Mouse (Mus musculus) embryonic facial prominence, embryonic 14.5 days (tissue): ENCODE results near the gene Ntrk3. TPM values are rescaled to one million over a fixed set of nuclear protein-coding genes. Genes with fewer than 3 reads are reported as not detected.

Experiments
- ATAC-seq: fragments of 200-750 bp; cut with Nextera tagmentation; 2 replicates; pipeline ENCODE4 v1.8.0; 2017; ENCODE audit warnings: low read depth, moderate number of reproducible peaks, moderate TSS enrichment
- DNase-seq: peaks from one replicate; pipeline ENCODE4 v3.0.0-alpha.2; 2015; ENCODE audit warnings: low spot score
- H3K27ac ChIP-seq: fragments of 300-500 bp; sonication (generic); replicated peaks from 2 replicates; pipeline ENCODE4 v1.5.1; 2014; ENCODE audit warnings: low read depth, mild to moderate bottlenecking, low read length, moderate library complexity
- H3K27me3 ChIP-seq: fragments of 300-500 bp; sonication (generic); replicated peaks from 2 replicates; pipeline ENCODE4 v1.6.1; 2014; ENCODE audit warnings: low read length; ENCODE audit not compliant: control insufficient read depth, insufficient read depth
- H3K36me3 ChIP-seq: fragments of 300-500 bp; sonication (generic); 2 replicates; pipeline ENCODE4 v1.6.1; 2014; ENCODE audit warnings: low read length, mixed read lengths; ENCODE audit not compliant: control insufficient read depth, insufficient read depth
- H3K4me1 ChIP-seq: fragments of 300-500 bp; sonication (generic); 2 replicates; pipeline ENCODE4 v1.6.1; 2014; ENCODE audit warnings: antibody characterized with exemption, low read length; ENCODE audit not compliant: control insufficient read depth, insufficient read depth
- H3K4me2 ChIP-seq: fragments of 300-500 bp; sonication (generic); 2 replicates; pipeline ENCODE4 v1.6.1; 2014; ENCODE audit warnings: low read depth, mild to moderate bottlenecking, low read length, moderate library complexity, mixed read lengths
- H3K4me3 ChIP-seq: fragments of 300-500 bp; sonication (generic); 2 replicates; pipeline ENCODE4 v1.5.1; 2014; ENCODE audit warnings: low read depth, mild to moderate bottlenecking, low read length
- H3K9ac ChIP-seq: fragments of 300-500 bp; sonication (generic); 2 replicates; pipeline ENCODE4 v1.6.1; 2014; ENCODE audit warnings: low read depth, mild to moderate bottlenecking, low read length, moderate library complexity, mixed read lengths
- H3K9me3 ChIP-seq: fragments of 300-500 bp; sonication (generic); 2 replicates; pipeline ENCODE4 v1.6.1; 2016; ENCODE audit warnings: low read length; ENCODE audit not compliant: control insufficient read depth
- WGBS: fragments of 180-500 bp; shearing (Covaris S2); extraction: QIAGEN DNeasy Blood & Tissue Kit; methylation state at CpG from one replicate; pipeline ENCODE4 v1.1.7; 2014; 5-methylcytosine and 5-hydroxymethylcytosine counted together
- polyA plus RNA-seq: library from polyadenylated mRNA; unstranded; fragments of >200 nt; fragmentation: Nextera tagmentation; extraction: Ambion mirVana; gene quantifications from 2 replicates; pipeline ENCODE4 v1.2.1, GENCODE M21; 2014

Gene Ntrk3
- polyA plus RNA-seq, 1 experiment from 2014 or later = 10.5 TPM

DNA sequence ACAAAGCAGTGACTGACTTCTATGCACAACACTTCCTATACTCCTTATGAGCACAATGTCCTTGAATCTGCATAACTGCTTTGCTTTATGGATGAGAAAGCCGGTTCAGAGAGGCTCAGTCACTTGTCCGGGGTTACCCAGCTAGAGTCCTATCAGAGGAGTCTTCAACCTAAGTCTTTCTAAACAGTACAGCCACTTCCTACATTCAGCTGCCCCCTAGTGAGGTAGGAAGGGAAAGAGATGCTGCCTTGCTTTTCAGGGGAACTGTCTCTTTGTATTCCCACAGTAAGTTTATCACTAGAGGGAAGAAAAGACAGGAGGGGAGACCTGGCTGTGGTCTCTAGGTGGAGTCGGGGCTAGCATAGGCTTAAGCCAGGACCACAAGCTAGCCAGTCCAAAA is 151.0 kb downstream of the Ntrk3 start:
- no peak overlapping the region for H3K4me3 ChIP-seq
- 22% methylated on average over 3 of the region's 3 CpGs for WGBS
- no peak for DNase-seq
- no peaks in the 10 kb centered on the region for H3K9me3 ChIP-seq
- no peak overlapping the region for H3K27ac ChIP-seq
- H3K36me3 ChIP-seq = no peaks in the 10 kb centered on the region
- H3K4me1 ChIP-seq = no peaks in the 10 kb centered on the region
- H3K9ac ChIP-seq = no peak overlapping the region
- peaks cover 50% of the 10 kb centered on the region for H3K27me3 ChIP-seq
- no peak overlapping the region for H3K4me2 ChIP-seq
- no peak for ATAC-seq

DNA sequence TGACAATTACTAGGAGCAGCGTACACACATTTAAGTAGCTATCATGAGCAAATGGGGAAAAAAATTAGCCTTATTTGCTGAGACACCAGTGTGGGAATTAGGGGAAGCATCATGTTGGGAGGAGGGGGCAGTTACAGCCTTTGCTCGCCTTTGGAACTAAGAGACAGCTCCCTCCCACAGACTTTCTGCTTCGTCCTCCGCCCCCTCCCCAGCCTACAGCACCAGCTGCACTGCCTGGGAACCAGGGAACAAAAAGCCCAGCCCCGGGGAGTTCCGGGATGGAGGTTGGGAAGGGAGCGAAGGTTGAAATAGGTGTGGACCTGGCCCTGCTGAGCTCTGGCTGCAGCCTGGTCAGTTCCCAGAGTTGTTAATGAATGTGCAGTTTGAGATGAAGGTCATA is 151.9 kb downstream of the Ntrk3 start:
- Histone ChIP-seq H3K4me3 (no peak overlapping the region), H3K27me3 (peaks cover 58% of the 10 kb centered on the region), H3K36me3 (no peaks in the 10 kb centered on the region), H3K4me1 (no peaks in the 10 kb centered on the region), H3K9ac (no peak overlapping the region), H3K9me3 (no peaks in the 10 kb centered on the region), H3K27ac (no peak overlapping the region), H3K4me2 (no peak overlapping the region)
- DNase-seq (no peak), ATAC-seq (no peak)
- 44% methylated on average over 7 of the region's 7 CpGs for WGBS

DNA sequence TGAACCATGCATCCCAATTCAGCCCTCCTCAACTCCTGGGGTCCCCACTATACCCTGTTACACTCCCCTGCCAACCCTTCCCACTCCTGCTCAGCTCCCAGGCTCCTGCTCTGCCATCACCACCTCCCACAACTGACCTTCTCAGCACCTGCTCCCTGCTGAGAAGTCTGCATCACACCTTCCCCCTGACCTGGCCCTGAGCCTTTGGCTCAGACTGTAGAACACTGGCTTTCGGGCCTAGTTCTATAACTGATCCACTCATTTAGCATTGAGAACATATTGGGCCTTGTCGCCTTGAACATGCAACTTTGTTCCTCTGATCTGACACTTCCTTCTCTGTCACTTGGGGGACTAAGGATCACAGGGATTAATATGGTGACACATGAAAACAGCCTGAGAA is 152.9 kb downstream of the Ntrk3 start:
- no peak for ATAC-seq
- Histone ChIP-seq H3K4me3 (no peak overlapping the region), H3K27ac (no peak overlapping the region), H3K4me2 (no peak overlapping the region), H3K4me1 (no peaks in the 10 kb centered on the region), H3K9ac (no peak overlapping the region), H3K36me3 (no peaks in the 10 kb centered on the region), H3K27me3 (peaks cover 68% of the 10 kb centered on the region), H3K9me3 (no peaks in the 10 kb centered on the region)
- no peak for DNase-seq
- 84% methylated on average over 2 of the region's 2 CpGs for WGBS

DNA sequence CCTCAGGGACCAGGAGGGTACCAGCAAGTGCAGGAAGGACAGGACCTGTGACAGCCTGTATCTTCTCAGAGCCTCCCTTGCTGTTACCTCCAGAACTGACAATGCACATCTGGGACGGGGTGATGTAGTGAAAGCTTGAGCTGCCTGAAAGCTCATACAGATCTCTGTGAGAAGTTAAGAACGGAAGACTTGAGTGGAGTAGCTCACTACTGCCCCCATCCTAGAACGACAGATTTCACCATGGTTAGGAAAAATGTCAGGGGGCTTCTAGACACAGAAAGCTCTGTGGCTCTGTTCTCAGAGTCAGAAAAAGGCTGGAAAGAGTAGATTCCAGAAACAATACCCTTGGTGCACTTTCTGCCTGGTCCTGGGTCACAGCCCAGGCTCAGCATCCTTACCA is 153.3 kb downstream of the Ntrk3 start:
- H3K4me1 ChIP-seq = no peaks in the 10 kb centered on the region
- no peak overlapping the region for H3K4me2 ChIP-seq
- H3K36me3 ChIP-seq = no peaks in the 10 kb centered on the region
- H3K9me3 ChIP-seq = no peaks in the 10 kb centered on the region
- DNase-seq (no peak), ATAC-seq (no peak)
- peaks cover 73% of the 10 kb centered on the region for H3K27me3 ChIP-seq
- no peak overlapping the region for H3K4me3 ChIP-seq
- no peak overlapping the region for H3K9ac ChIP-seq
- H3K27ac ChIP-seq = no peak overlapping the region
- WGBS = 7% methylated on average over 3 of the region's 3 CpGs

DNA sequence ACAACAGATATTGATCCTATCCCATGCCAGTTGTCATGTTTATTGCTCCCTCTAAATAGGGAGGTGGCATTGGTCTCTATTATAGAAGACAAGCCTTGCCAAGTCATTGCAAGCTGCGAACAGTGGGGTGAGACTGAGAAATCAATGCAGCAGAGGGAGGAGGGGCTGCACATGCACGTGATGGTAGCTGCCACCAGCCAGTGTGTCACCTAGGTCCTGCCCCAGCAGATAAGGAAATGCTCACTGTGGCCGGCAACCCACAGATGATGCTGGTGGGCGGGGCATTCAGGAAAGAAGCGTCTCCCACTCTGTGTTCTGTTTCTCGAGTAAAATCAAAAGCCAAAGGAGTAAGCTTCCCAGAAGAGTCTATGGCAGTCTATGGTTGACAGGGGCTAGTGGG is 154.1 kb downstream of the Ntrk3 start:
- no peaks in the 10 kb centered on the region for H3K4me1 ChIP-seq
- ATAC-seq (no peak), DNase-seq (no peak)
- 53% methylated on average over 6 of the region's 6 CpGs for WGBS
- H3K27ac ChIP-seq = no peak overlapping the region
- H3K4me3 ChIP-seq = no peak overlapping the region
- H3K4me2 ChIP-seq = no peak overlapping the region
- no peaks in the 10 kb centered on the region for H3K9me3 ChIP-seq
- no peaks in the 10 kb centered on the region for H3K36me3 ChIP-seq
- no peak overlapping the region for H3K9ac ChIP-seq
- peaks cover 81% of the 10 kb centered on the region for H3K27me3 ChIP-seq

DNA sequence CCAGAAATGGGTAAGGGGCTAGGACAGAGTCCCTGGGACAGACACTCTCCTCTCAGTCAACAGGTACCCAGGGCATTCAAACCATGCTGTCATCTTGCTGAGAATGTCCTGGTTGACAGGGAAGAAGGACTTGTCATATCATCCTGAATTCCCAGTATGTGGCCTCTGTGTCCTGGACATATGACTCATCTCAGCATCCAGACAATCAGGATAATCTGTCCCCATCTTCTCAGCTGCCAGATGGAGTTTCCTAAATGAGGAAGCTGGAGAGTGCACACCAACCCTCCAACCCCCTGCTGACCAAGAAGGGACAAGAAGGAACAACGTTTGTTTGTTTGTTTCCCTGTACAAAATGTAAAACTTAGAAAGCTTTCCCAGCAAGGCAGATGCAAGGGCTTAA is 156.5 kb downstream of the Ntrk3 start:
- H3K4me3 ChIP-seq = no peak overlapping the region
- 32% methylated on average over 1 of the region's 1 CpGs for WGBS
- no peak for DNase-seq
- H3K27ac ChIP-seq = no peak overlapping the region
- H3K27me3 ChIP-seq = peaks cover 92% of the 10 kb centered on the region
- H3K4me1 ChIP-seq = no peaks in the 10 kb centered on the region
- H3K9me3 ChIP-seq = no peaks in the 10 kb centered on the region
- ATAC-seq = no peak
- H3K4me2 ChIP-seq = no peak overlapping the region
- H3K9ac ChIP-seq = no peak overlapping the region
- no peaks in the 10 kb centered on the region for H3K36me3 ChIP-seq

DNA sequence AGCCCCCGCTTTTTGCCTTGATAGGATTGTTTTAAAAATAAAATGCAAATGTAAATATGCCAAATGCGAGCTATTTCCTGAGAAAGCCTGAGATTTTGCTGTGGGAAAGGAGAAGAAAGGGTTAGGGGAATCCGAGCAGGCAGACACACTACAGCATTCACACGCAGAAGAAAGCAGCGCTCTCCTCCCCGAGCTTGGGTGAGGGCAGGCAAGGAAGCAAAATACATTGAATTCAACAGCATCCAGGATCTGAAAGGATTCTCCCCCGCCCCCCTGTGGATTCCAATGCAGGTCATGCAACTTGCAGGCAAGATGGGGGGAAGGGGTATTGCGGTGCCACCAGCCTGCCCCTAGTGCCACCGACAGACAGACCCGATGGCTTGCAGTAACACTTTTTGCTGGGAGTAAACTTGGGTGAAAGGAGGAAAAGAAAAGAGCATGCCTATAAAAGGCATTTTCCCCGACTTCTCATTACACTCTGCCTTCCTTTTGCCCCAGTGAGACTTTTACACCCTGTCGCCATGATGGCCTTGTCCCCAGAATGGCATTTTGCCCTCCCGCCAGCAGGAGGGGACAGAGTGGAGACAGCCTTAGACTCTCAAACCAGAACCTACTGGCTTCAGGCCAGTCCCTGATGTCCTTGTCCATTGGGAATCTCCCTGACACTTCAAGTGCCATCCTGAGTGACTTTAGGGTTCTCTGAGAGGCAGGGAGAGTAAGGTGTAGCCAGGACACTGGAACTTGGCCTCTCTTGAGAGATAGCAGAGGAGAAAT is 158.2 kb downstream of the Ntrk3 start:
- H3K4me2 ChIP-seq = peak overlapping the region; percentile 73
- under 1% methylated on average over 13 of the region's 13 CpGs for WGBS
- H3K4me3 ChIP-seq = peak overlapping the region; percentile 48

DNA sequence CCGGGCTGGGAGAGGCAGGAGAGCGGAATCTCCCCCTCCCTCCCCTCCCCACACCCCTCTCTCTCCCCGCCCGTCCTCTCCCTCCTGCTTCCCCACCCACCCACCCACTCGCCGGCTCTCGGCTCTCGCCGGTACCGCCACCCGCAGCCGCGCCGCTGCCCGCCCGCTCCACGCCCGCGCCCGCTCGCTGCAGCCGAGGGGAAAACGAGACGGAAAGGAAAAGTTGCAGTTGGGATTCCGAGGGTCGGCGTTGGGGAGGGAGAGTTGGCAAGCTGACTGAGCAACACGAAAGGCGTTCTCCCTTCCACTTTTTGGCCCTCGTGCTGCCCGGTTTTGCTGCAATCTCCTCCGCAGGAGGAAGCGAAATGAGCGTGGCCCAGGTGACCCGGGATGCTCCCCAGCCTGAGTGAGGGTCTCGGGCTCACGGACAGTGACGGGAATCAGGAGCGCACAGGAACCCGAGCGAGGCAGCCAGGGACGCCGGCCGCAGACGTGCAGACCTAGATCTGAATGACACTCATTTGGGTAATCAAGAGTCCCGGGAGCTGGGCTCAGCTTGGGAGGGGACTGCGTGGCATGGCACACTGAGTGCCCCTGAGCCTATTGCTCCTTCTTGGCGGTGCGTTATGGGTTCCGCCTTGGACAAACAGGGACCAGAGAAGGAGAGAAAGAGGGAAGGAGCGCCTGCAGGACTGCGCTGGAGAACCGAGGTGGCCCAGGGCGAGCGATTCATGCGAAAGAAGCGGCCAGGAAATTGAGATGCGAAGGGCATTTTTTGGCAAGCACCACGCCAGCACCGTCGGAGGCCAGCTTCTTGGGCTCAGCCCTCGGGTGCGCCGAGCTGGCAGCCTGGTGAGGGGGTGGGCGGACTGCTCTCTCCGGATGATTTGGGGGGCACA is 159.1 kb downstream of the Ntrk3 start:
- Histone ChIP-seq H3K36me3 (no peaks in the 10 kb centered on the region), H3K27me3 (peaks cover 94% of the 10 kb centered on the region), H3K9ac (peak overlapping the region; percentile 55; the same call in 1 of the 2 replicates), H3K4me1 (no peaks in the 10 kb centered on the region), H3K9me3 (no peaks in the 10 kb centered on the region), H3K4me2 (peak overlapping the region; percentile 73), H3K4me3 (peak overlapping the region; percentile 48), H3K27ac (no peak overlapping the region; the same call in 1 of the 2 replicates)
- DNase-seq = peak; percentile 19
- 1% methylated on average over 35 of the region's 66 CpGs for WGBS
- no peak; the same call in 1 of the 2 replicates for ATAC-seq

More for the DNA sequence above, 158.2 kb downstream of the Ntrk3 start:
- DNase-seq = peak; percentile 18
- Histone ChIP-seq H3K9me3 (no peaks in the 10 kb centered on the region), H3K27ac (no peak overlapping the region), H3K27me3 (peaks cover 98% of the 10 kb centered on the region), H3K36me3 (no peaks in the 10 kb centered on the region), H3K9ac (no peak overlapping the region; the same call in 1 of the 2 replicates), H3K4me1 (no peaks in the 10 kb centered on the region)
- ATAC-seq = no peak
